Mouse (Mus musculus): ENCODE measurements around the gene Ranbp9. TPM values are rescaled to one million over a fixed set of nuclear protein-coding genes. Genes with fewer than 3 reads are reported as not detected.

The Ranbp9 gene
- polyA plus RNA-seq, 1 experiment from 2014 or later, result 11.9 TPM

- H3K4me2 ChIP-seq, result no peak overlapping the region
- WGBS, result 41% methylated on average over 3 of the region's 3 CpGs
- DNase-seq, result peak; percentile 48
- no peak overlapping the region for H3K9ac ChIP-seq
- no peaks in the 10 kb centered on the region for H3K9me3 ChIP-seq (ENCODE audit: low read depth, low read length)
- no peaks in the 10 kb centered on the region for H3K4me1 ChIP-seq (ENCODE audit: insufficient read depth)
- H3K27me3 ChIP-seq (ENCODE audit: insufficient read depth, low read length), result no peaks in the 10 kb centered on the region
- no peak overlapping the region for H3K4me3 ChIP-seq (ENCODE audit: low read depth, low read length)
- H3K36me3 ChIP-seq (ENCODE audit: insufficient read depth), result peaks cover 10% of the 10 kb centered on the region; the same call in 1 of the 2 replicates
- TF ChIP-seq CTCF (IDR thresholded peaks at IDR 0.05; ENCODE audit: low read depth), result no peak
- ATAC-seq (ENCODE audit: insufficient read depth), result no peak
- 0 out of 2 replicates have a peak overlapping the region, but pooled peaks have one; percentile 9 for H3K27ac ChIP-seq (ENCODE audit: low read depth)
Measured at GRCm38 (mm10) chr13:43379989-43380388, 101.1 kb downstream of the Ranbp9 start.

GRCm38 (mm10) chr13:43374918-43375432 lies 106.1 kb downstream of the Ranbp9 start:
- DNase-seq, result peak; percentile 28
- TF ChIP-seq CTCF (IDR thresholded peaks at IDR 0.05; ENCODE audit: low read depth), result no peak
- Histone ChIP-seq H3K27ac (ENCODE audit: low read depth) (0 out of 2 replicates have a peak overlapping the region, but pooled peaks have one; percentile 50), H3K4me2 (peak overlapping the region; percentile 15; the same call in 1 of the 2 replicates), H3K9me3 (ENCODE audit: low read depth, low read length) (no peaks in the 10 kb centered on the region), H3K4me3 (ENCODE audit: low read depth, low read length) (no peak overlapping the region), H3K4me1 (ENCODE audit: insufficient read depth) (no peaks in the 10 kb centered on the region), H3K36me3 (ENCODE audit: insufficient read depth) (peaks cover 30% of the 10 kb centered on the region; the same call in 1 of the 2 replicates), H3K27me3 (ENCODE audit: insufficient read depth, low read length) (no peaks in the 10 kb centered on the region), H3K9ac (no peak overlapping the region)
- no peak for ATAC-seq (ENCODE audit: insufficient read depth)
- WGBS, result 44% methylated on average over 2 of the region's 2 CpGs

GRCm38 (mm10) chr13:43374205-43374604 lies 106.9 kb downstream of the Ranbp9 start:
- no peak for TF ChIP-seq CTCF (IDR thresholded peaks at IDR 0.05; ENCODE audit: low read depth)
- Histone ChIP-seq H3K4me3 (ENCODE audit: low read depth, low read length) (no peak overlapping the region), H3K27me3 (ENCODE audit: insufficient read depth, low read length) (no peaks in the 10 kb centered on the region), H3K9ac (no peak overlapping the region), H3K36me3 (ENCODE audit: insufficient read depth) (peaks cover 30% of the 10 kb centered on the region; the same call in 1 of the 2 replicates), H3K4me2 (no peak overlapping the region), H3K27ac (ENCODE audit: low read depth) (no peak overlapping the region), H3K9me3 (ENCODE audit: low read depth, low read length) (no peaks in the 10 kb centered on the region), H3K4me1 (ENCODE audit: insufficient read depth) (no peaks in the 10 kb centered on the region)
- ATAC-seq (ENCODE audit: insufficient read depth) (no peak), DNase-seq (no peak)
- WGBS, result 73% methylated on average over 10 of the region's 10 CpGs

- Histone ChIP-seq H3K4me1 (ENCODE audit: insufficient read depth) (no peaks in the 10 kb centered on the region), H3K27me3 (ENCODE audit: insufficient read depth, low read length) (no peaks in the 10 kb centered on the region), H3K9me3 (ENCODE audit: low read depth, low read length) (no peaks in the 10 kb centered on the region), H3K9ac (no peak overlapping the region), H3K4me3 (ENCODE audit: low read depth, low read length) (no peak overlapping the region), H3K4me2 (no peak overlapping the region), H3K36me3 (ENCODE audit: insufficient read depth) (peaks cover 26% of the 10 kb centered on the region; the same call in 1 of the 2 replicates), H3K27ac (ENCODE audit: low read depth) (no peak overlapping the region)
- peak; percentile 19; the same call in 1 of the 2 replicates for TF ChIP-seq CTCF (IDR thresholded peaks at IDR 0.05; ENCODE audit: low read depth)
- DNase-seq, result no peak
- no peak for ATAC-seq (ENCODE audit: insufficient read depth)
- 89% methylated on average over 1 of the region's 1 CpGs for WGBS
Measured at GRCm38 (mm10) chr13:43372892-43373291, 108.2 kb downstream of the Ranbp9 start.

GRCm38 (mm10) chr13:43370063-43370462 lies 111.0 kb downstream of the Ranbp9 start:
- TF ChIP-seq CTCF (IDR thresholded peaks at IDR 0.05; ENCODE audit: low read depth), result no peak

GRCm38 (mm10) chr13:43365825-43366184 lies 115.3 kb downstream of the Ranbp9 start:
- Histone ChIP-seq H3K27ac (ENCODE audit: low read depth) (peak overlapping the region; percentile 58; the same call in 1 of the 2 replicates), H3K4me2 (peak overlapping the region; percentile 85), H3K4me3 (ENCODE audit: low read depth, low read length) (peak overlapping the region; percentile 57), H3K9ac (peak overlapping the region; percentile 70), H3K4me1 (ENCODE audit: insufficient read depth) (no peaks in the 10 kb centered on the region), H3K27me3 (ENCODE audit: insufficient read depth, low read length) (no peaks in the 10 kb centered on the region), H3K9me3 (ENCODE audit: low read depth, low read length) (no peaks in the 10 kb centered on the region), H3K36me3 (ENCODE audit: insufficient read depth) (peaks cover 2% of the 10 kb centered on the region; the same call in 1 of the 2 replicates)
- no peak for TF ChIP-seq CTCF (IDR thresholded peaks at IDR 0.05; ENCODE audit: low read depth)
- whole genome bisulfite sequencing, result 4% methylated on average over 11 of the region's 11 CpGs
- peak; percentile 52; the same call in 1 of the 2 replicates for ATAC-seq (ENCODE audit: insufficient read depth)
- no peak for DNase-seq

More at GRCm38 (mm10) chr13:43370063-43370462, 111.0 kb downstream of the Ranbp9 start:
- H3K4me2 ChIP-seq, result no peak overlapping the region
- no peaks in the 10 kb centered on the region for H3K9me3 ChIP-seq (ENCODE audit: low read depth, low read length)
- no peak overlapping the region for H3K9ac ChIP-seq
- DNase-seq (no peak), ATAC-seq (ENCODE audit: insufficient read depth) (no peak)
- H3K36me3 ChIP-seq (ENCODE audit: insufficient read depth), result peaks cover 20% of the 10 kb centered on the region; the same call in 1 of the 2 replicates
- H3K4me1 ChIP-seq (ENCODE audit: insufficient read depth), result no peaks in the 10 kb centered on the region
- WGBS, result 69% methylated on average over 6 of the region's 6 CpGs
- H3K27me3 ChIP-seq (ENCODE audit: insufficient read depth, low read length), result no peaks in the 10 kb centered on the region
- no peak overlapping the region for H3K27ac ChIP-seq (ENCODE audit: low read depth)
- no peak overlapping the region for H3K4me3 ChIP-seq (ENCODE audit: low read depth, low read length)

- ATAC-seq (ENCODE audit: insufficient read depth), result peak; percentile 92
- 14% methylated on average over 42 of the region's 42 CpGs for WGBS
- peak within 1 kb of the TSS; percentile 85 for H3K4me2 ChIP-seq
- H3K4me1 ChIP-seq (ENCODE audit: insufficient read depth), result no peaks in the 10 kb centered on the region
- peak; percentile 89 for TF ChIP-seq CTCF (IDR thresholded peaks at IDR 0.05; ENCODE audit: low read depth)
- H3K36me3 ChIP-seq (ENCODE audit: insufficient read depth), result no peaks in the 10 kb centered on the region
- DNase-seq, result peak; percentile 92
- peak within 1 kb of the TSS; percentile 57 for H3K4me3 ChIP-seq (ENCODE audit: low read depth, low read length)
- H3K27me3 ChIP-seq (ENCODE audit: insufficient read depth, low read length), result no peaks in the 10 kb centered on the region
- H3K9ac ChIP-seq, result peak within 1 kb of the TSS; percentile 70
- no peaks in the 10 kb centered on the region for H3K9me3 ChIP-seq (ENCODE audit: low read depth, low read length)
- peak within 1 kb of the TSS; percentile 58; the same call in 1 of the 2 replicates for H3K27ac ChIP-seq (ENCODE audit: low read depth)
Measured at GRCm38 (mm10) chr13:43364985-43365824, 115.9 kb downstream of the Ranbp9 start, which contains the start of gene Sirt5. Gene Sirt5, plus strand, starts transcription at chr13:43365496.

Measured in lung, embryonic 14.5 days (tissue).